Mouse (Mus musculus) brain, embryonic 14.5 days (tissue): Measurements from ENCODE around the gene Lmln.

Experiments used
- CTCF ChIP-seq: fragments of 200-500 bp; IDR thresholded peaks from 2 replicates; pipeline ENCODE4 v1.5.1; 2012; ENCODE audit warnings: inconsistent platforms, mild to moderate bottlenecking, moderate library complexity, borderline replicate concordance; ENCODE audit not compliant: insufficient read depth, insufficient read length; ENCODE audit errors: extremely low read depth
- POLR2A ChIP-seq: fragments of 200-500 bp; IDR thresholded peaks from 2 replicates; pipeline ENCODE4 v1.6.1; 2012; ENCODE audit warnings: mild to moderate bottlenecking, inconsistent platforms, borderline replicate concordance; ENCODE audit not compliant: poor library complexity, insufficient read depth, insufficient read length, severe bottlenecking; ENCODE audit errors: extremely low read depth

- no peak for TF ChIP-seq CTCF
- TF ChIP-seq POLR2A = no peak
Measured at GRCm38 (mm10) chr16:33163330-33164090, 101.2 kb downstream of the Lmln start.
